Mouse (Mus musculus): ENCODE results near the gene Gm45213. TPM values are rescaled to one million over a fixed set of nuclear protein-coding genes. Genes with fewer than 3 reads are reported as not detected.
"Not testable (repeated sequence)": the region's sequence is repeated elsewhere in the genome, so short reads cannot be mapped to it uniquely, and the experiment has no call there.

Gm45213 gene
- total RNA-seq, 2 experiments from 2014 or later = not detected

DNA sequence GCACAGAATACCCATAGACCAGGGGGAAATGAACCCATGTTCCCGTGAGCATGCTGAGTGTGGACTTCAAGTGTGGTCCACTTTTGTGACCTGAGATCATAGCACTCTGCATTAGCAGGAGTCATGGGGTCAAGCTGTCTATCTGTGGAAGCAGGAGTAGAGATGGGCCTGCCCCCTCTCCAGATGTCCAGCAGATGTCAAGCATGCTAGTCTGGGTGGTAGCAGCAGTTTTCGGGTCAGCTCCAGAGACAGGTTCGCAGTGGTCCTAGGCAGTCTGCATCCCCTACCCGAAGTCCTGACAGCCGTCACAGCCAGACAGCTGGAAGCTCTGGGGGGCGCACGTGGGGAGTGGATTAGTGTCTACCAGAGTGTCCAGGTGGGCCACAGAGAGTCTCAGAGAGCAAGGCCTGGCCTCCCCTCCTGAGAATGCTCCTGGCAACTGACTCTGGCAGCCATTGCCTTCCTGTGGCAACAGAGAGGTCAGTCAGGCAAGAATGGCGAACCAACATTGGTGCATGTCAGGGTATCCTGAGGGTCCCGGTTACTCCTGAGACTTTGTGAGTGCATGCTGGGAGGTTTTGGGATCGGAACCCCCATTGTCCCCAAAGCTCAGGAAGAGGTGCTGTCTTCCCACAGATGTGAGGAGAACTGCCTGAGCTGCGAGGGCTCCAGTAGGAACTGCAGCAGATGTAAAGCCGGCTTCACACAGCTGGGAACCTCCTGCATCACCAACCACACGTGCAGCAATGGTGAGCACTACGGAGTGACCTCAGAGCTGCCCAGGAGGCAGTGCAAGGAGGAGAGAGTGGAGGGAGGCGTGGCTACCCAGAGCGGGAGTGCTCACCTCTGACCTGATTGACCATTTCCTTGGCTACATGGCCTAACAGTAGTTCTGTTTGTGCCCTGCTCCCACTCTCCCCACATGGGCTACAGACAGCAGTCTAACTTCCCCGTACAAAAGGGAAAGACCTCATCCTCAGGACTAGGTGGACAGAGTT, 3.8 kb downstream of the Gm45213 start:
- intact Hi-C loops (cut with DNase I; ENCODE audit: low total_unique reads) = loop anchor here (10.0 kb wide), 1 partner anchor 162 kb away; no protein-coding TSS in a partner anchor
- DNase-seq = no peak

GRCm38 (mm10) chr7:66047975-66048374, 4.6 kb downstream of the Gm45213 start:
- DNase-seq = no peak
- intact Hi-C loops (cut with DNase I; ENCODE audit: low total_unique reads) = loop anchor here (10.0 kb wide), 1 partner anchor 163 kb away; no protein-coding TSS in a partner anchor

DNA sequence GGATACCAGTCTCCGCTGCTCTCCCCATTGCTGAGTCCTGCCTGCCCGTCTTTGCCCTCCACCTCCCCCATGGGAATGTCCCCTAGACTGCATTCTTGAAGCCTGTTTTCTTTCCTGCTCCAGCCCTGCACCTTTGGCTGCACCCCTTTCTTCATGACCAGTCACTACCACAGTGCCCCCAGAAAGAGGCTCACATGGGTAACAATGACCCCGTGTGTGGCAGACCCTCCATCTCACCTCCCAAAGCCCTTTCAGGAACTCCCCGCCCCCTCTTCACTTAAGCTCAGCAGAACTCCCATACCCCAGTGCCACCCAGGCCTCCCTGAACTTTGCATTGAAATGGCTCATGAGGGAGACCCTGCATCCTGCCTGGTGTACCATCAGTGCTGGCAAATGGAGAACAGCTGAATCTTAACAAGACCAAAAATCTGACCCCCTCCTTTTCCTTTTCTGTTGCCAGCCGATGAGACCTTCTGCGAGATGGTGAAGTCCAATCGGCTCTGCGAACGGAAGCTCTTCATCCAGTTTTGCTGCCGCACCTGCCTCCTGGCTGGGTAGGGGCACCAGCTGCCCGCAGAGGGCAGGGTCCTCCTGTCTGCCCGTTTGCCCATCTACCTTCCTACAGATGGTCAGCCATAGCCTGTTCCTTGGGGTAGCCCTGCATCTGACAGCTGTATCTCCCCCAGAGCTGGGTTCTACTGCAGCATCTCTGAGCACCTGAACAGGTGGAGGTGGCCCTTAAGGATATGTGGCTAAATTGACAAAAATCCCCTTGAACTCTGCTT, 5.2 kb downstream of the Gm45213 start:
- no peak for DNase-seq
- intact Hi-C loops (cut with DNase I; ENCODE audit: low total_unique reads) = loop anchor here (10.0 kb wide), 1 partner anchor 164 kb away; no protein-coding TSS in a partner anchor

DNA sequence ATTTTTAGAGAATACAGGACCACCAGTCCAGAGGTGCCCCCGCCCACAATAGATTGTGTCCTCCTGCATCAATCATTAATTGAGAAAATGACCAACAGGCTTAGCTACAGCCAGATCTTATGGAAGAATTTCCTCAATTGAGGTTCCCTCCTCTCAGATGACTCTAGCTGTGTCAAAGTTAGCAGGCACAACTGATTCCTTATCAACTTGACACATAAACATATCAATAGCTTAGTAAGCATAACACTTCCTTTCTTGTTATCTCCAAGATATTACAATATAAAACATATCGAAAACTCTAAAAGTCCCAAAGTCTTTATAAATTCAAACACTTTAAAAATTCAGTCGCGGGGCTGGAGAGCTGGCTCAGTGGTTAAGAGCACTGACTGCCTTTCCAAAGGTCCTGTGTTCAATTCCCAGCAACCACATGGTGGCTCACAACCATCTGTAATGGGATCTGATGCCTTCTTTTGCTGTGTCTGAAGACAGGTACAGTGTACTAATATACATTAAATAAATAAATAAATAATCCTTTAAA, 10.6 kb downstream of the Gm45213 start:
- intact Hi-C loops (cut with DNase I; ENCODE audit: low total_unique reads) = loop anchor here (2.0 kb wide), 1 partner anchor 349 kb away; no protein-coding TSS in a partner anchor
- DNase-seq = no peak

GRCm38 (mm10) chr7:66055356-66055755, 12.0 kb downstream of the Gm45213 start:
- intact Hi-C loops (cut with DNase I; ENCODE audit: low total_unique reads) = loop anchor here (2.0 kb wide), 1 partner anchor 351 kb away; no protein-coding TSS in a partner anchor
- DNase-seq = not testable (repeated sequence)

GRCm38 (mm10) chr7:66058703-66059102, 15.3 kb downstream of the Gm45213 start, which contains the start of gene Snrpa1:
TSS of gene Snrpa1 (plus strand) at chr7:66059003.
- no peak for DNase-seq
- intact Hi-C loops (cut with DNase I; ENCODE audit: low total_unique reads) = no loop called here

DNA sequence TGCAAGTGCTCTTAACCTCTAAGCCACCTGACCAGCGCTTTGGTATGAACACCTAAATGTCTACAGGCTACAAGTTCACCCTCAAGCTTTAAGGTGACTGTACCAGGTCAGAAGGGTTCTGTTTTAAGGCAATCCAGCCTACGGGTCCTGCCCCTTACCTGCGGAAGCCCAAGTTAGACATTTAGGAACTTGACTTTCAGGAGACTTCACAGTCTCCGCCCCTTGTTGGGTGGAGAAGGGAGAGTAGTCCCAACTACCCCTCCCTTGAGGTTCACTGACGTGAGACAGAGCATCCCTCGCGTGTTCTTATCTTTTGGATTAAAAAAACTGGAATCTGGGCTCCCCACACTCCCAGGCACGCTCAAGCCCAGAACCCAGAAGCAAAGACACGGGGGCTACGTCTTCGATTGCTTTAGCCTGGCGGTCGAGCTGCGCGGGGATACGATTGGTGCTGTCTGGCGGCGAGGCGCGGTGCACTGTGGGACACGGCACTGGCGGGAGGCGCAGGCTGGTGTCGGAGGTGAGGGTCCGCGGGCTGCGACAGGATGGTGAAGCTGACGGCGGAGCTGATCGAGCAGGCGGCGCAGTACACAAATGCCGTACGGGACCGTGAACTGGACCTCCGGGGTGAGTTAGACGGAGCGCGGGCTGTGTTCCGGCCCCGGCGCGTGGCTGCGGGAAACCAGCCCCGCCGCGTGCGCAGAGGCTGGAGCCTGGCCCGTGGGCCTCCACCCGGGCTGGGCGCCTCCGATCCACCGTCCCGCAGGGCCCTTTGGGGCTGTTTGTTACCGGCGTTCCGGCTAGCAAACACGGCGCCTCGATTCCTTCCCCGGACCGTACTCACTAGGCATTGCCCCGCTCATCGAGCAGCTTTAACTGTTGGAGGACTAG, 16.9 kb downstream of the Gm45213 start:
- intact Hi-C loops (cut with DNase I; ENCODE audit: low total_unique reads) = no loop called here
- DNase-seq = peak; percentile 87

GRCm38 (mm10) chr7:66061057-66061456, 17.7 kb downstream of the Gm45213 start:
- no peak for DNase-seq
- intact Hi-C loops (cut with DNase I; ENCODE audit: low total_unique reads) = no loop called here

- DNase-seq = no peak
- intact Hi-C loops (cut with DNase I; ENCODE audit: low total_unique reads) = no loop called here
These were observed 33.0 kb downstream of the Gm45213 start for GRCm38 (mm10) chr7:66076411-66076810.

DNA sequence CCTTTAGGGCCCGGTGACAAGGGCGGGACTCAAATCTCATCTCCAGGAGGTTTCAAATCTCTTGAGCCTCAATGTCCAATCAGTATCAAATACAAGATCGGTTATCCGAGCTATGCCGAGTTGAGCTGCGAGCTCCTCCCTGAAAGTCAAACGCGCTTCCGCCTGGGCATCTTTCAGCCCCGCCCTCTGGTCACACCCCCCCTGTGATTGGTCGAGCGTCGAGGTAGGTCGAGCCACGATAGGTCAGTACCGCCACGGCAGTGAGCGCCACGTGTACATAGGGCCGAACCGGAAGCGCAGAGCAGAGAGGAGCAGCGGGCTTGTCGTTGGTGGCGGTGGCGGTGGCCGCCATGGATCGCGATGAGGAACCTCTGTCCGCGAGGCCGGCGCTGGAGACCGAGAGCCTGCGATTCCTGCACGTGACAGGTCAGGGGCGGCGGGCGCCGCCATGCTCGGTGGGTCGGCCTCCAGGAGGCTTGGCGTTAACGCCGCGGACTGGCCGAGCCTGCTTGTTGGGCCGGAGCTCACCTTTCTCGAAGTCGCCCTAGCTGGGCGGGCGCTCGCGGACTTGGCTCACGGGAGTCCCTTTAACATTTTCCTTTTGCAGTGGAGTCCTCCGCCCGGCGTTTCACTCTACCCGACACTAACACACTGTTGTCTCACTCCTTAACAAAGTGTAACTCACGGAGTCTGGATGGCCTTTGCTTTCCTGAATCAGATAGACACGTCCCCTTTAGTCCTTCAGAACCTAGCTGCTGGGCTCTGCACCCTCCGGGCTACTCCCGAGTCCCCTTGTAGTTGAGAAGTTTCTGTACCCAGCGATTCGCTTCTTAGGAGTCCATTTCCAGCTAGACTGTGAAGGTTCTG, 36.2 kb downstream of the Gm45213 start, which contains the start of gene Selenos:
Selenos (plus strand) TSS at position 286 of the 867 bp plus-strand sequence.
- intact Hi-C loops (cut with DNase I; ENCODE audit: low total_unique reads) = no loop called here

DNA sequence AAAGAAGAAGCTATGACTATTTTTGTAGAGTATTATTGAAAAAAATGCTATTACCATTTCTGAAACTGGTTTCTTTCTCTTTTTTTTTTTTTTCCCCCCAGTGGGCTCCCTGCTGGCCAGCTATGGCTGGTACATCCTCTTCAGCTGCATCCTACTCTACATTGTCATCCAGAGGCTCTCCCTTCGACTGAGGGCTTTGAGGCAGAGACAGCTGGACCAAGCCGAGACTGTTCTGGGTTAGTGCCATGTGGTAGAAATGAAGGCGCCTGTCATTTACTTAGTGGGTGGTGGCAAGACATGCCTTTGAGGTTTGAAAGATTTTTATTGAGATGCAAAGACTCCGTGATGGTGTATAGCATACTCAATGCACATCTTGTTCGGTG, 36.8 kb downstream of the Gm45213 start:
- DNase-seq = no peak
- intact Hi-C loops (cut with DNase I; ENCODE audit: low total_unique reads) = no loop called here

More for the DNA sequence above, 36.2 kb downstream of the Gm45213 start, which contains the start of gene Selenos:
- peak; percentile 96 for DNase-seq

- intact Hi-C loops (cut with DNase I; ENCODE audit: low total_unique reads) = no loop called here
- DNase-seq = no peak
These were observed 40.4 kb downstream of the Gm45213 start for GRCm38 (mm10) chr7:66083757-66084156.

DNA sequence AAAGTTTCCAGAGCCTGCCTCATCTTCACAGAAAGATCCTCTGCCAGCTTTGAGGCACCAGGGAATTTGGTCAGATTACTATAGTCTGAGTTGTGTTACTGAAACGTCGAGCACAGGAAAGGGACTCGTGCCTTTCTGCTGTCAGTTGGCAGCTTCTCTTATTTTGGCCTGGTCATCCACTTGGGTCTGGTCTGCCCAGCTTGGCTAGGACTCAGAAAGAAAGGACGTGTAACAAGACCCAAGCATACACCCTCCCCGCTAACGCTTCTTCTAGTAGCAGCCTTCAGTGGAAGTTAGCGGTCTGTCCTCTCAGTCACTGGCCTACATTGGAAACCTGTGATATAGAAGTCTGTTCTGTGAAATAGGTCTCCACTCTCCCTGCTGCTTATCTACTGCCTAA, 41.1 kb downstream of the Gm45213 start:
- DNase-seq = peak; percentile 22
- intact Hi-C loops (cut with DNase I; ENCODE audit: low total_unique reads) = no loop called here

DNA sequence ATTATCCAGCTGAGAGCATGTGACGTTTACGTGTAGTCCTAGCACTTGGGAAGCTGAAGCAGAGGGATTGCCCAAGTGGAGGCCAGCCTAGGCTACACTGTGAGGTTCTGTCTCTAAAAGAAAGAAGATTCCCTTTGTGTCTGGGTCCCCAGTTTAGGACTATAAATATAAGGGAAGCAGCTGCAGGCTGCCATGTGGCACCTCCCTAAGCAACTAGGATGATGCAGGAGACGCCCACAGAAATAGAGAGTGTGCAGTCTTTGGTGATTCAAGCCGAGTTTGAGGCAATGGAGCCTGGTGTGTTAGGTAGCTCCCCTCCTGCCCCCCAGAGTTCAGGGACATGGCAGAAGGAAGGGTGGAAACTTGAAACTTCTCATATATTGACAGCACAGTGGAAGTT, 44.2 kb downstream of the Gm45213 start:
- intact Hi-C loops (cut with DNase I; ENCODE audit: low total_unique reads) = no loop called here
- DNase-seq = no peak

GRCm38 (mm10) chr7:66088077-66088476, 44.7 kb downstream of the Gm45213 start:
- no peak for DNase-seq
- intact Hi-C loops (cut with DNase I; ENCODE audit: low total_unique reads) = no loop called here

- no peak for DNase-seq
- intact Hi-C loops (cut with DNase I; ENCODE audit: low total_unique reads) = no loop called here
These were observed 47.3 kb downstream of the Gm45213 start for GRCm38 (mm10) chr7:66090676-66091190.

GRCm38 (mm10) chr7:66091553-66091952, 48.2 kb downstream of the Gm45213 start:
- DNase-seq = no peak
- intact Hi-C loops (cut with DNase I; ENCODE audit: low total_unique reads) = no loop called here

Measured in gastrocnemius, postnatal 14 days (tissue).